Mouse (Mus musculus): ENCODE data around the gene Eef1e1. TPM values are rescaled to one million over a fixed set of nuclear protein-coding genes. Genes with fewer than 3 reads are reported as not detected.
"Not testable (repeated sequence)": the region's sequence is repeated elsewhere in the genome, so short reads cannot be mapped to it uniquely, and the experiment has no call there.

The Eef1e1 gene
- total RNA-seq, 1 experiment, result 111 TPM

GRCm38 (mm10) chr13:38672336-38672735, 13.5 kb upstream of the Eef1e1 start:
- Histone ChIP-seq H3K4me3 (ENCODE audit: insufficient read depth in 1 of 2, low read depth in 1 of 2, low read length in 2 of 2, poor library complexity in 1 of 2, severe bottlenecking in 1 of 2) (no peak overlapping the region), H3K4me1 (ENCODE audit: control insufficient read depth in 2 of 2, insufficient read depth in 2 of 2, low read length in 2 of 2, poor library complexity in 1 of 2) (peaks cover 0 to 4% of the 10 kb centered on the region in 2 experiments; a peak in 1 of 4 replicates), H3K9me3 (ENCODE audit: control insufficient read depth, insufficient read depth, low read depth, low read length) (no peaks in the 10 kb centered on the region), H3K36me3 (ENCODE audit: control insufficient read depth, insufficient read depth, low read length, poor library complexity, severe bottlenecking) (no peaks in the 10 kb centered on the region), H3K27ac (ENCODE audit: insufficient read depth, low read depth, low read length, poor library complexity, severe bottlenecking) (no peak overlapping the region), H3K9ac (ENCODE audit: insufficient read depth, low read depth, low read length, poor library complexity, severe bottlenecking) (no peak overlapping the region)
- no peak for DNase-seq (ENCODE audit: low read depth, low spot score)
- in situ Hi-C loops (cut with MboI; ENCODE audit: low sequenced_read_pairs in 2 of 2, unreplicated experiment in 2 of 2), result no loop called here
- TF ChIP-seq ZNF384 (IDR thresholded peaks at IDR 0.05; ENCODE audit: low read depth, low read length) (no peak), HCFC1 (IDR thresholded peaks at IDR 0.05; ENCODE audit: borderline replicate concordance, insufficient read depth, low read length) (no peak), MAFK (IDR thresholded peaks at IDR 0.05; ENCODE audit: insufficient read depth, low read depth, low read length) (no peak), CHD2 (IDR thresholded peaks at IDR 0.05; ENCODE audit: low read depth, low read length) (no peak), ZC3H11A (IDR thresholded peaks at IDR 0.05; ENCODE audit: borderline replicate concordance, low read depth, low read length) (no peak)

- H3K4me1 ChIP-seq (ENCODE audit: control insufficient read depth in 2 of 2, insufficient read depth in 2 of 2, low read length in 2 of 2, poor library complexity in 1 of 2); DNase-seq (ENCODE audit: low read depth, low spot score); H3K9me3 ChIP-seq (ENCODE audit: control insufficient read depth, insufficient read depth, low read depth, low read length); H3K36me3 ChIP-seq (ENCODE audit: control insufficient read depth, insufficient read depth, low read length, poor library complexity, severe bottlenecking); H3K27ac ChIP-seq (ENCODE audit: insufficient read depth, low read depth, low read length, poor library complexity, severe bottlenecking); H3K9ac ChIP-seq (ENCODE audit: insufficient read depth, low read depth, low read length, poor library complexity, severe bottlenecking); H3K4me3 ChIP-seq (ENCODE audit: insufficient read depth in 1 of 2, low read depth in 1 of 2, low read length in 2 of 2, poor library complexity in 1 of 2, severe bottlenecking in 1 of 2); in situ Hi-C loops (cut with MboI; ENCODE audit: low sequenced_read_pairs in 2 of 2, unreplicated experiment in 2 of 2): not testable (repeated sequence)
Observed at GRCm38 (mm10) chr13:38671451-38671850, 12.6 kb upstream of the Eef1e1 start.

- peaks cover 0 to 4% of the 10 kb centered on the region in 2 experiments; a peak in 1 of 4 replicates for H3K4me1 ChIP-seq (ENCODE audit: control insufficient read depth in 2 of 2, insufficient read depth in 2 of 2, low read length in 2 of 2, poor library complexity in 1 of 2)
- no peak for DNase-seq (ENCODE audit: low read depth, low spot score)
- H3K36me3 ChIP-seq (ENCODE audit: control insufficient read depth, insufficient read depth, low read length, poor library complexity, severe bottlenecking), result no peaks in the 10 kb centered on the region
- in situ Hi-C loops (cut with MboI; ENCODE audit: low sequenced_read_pairs in 2 of 2, unreplicated experiment in 2 of 2), result no loop called here
- no peak overlapping the region for H3K4me3 ChIP-seq (ENCODE audit: insufficient read depth in 1 of 2, low read depth in 1 of 2, low read length in 2 of 2, poor library complexity in 1 of 2, severe bottlenecking in 1 of 2)
- H3K27ac ChIP-seq (ENCODE audit: insufficient read depth, low read depth, low read length, poor library complexity, severe bottlenecking), result no peak overlapping the region
- H3K9me3 ChIP-seq (ENCODE audit: control insufficient read depth, insufficient read depth, low read depth, low read length), result no peaks in the 10 kb centered on the region
- no peak overlapping the region for H3K9ac ChIP-seq (ENCODE audit: insufficient read depth, low read depth, low read length, poor library complexity, severe bottlenecking)
- no peak for TF ChIP-seq ZNF384 (IDR thresholded peaks at IDR 0.05; ENCODE audit: low read depth, low read length)
- no peak for TF ChIP-seq ZC3H11A (IDR thresholded peaks at IDR 0.05; ENCODE audit: borderline replicate concordance, low read depth, low read length)
- TF ChIP-seq CHD2 (IDR thresholded peaks at IDR 0.05; ENCODE audit: low read depth, low read length), result no peak
- no peak for TF ChIP-seq MAFK (IDR thresholded peaks at IDR 0.05; ENCODE audit: insufficient read depth, low read depth, low read length)
Observed at GRCm38 (mm10) chr13:38670051-38670450, 11.2 kb upstream of the Eef1e1 start.

GRCm38 (mm10) chr13:38668514-38668913, 9.7 kb upstream of the Eef1e1 start:
- Histone ChIP-seq H3K27ac (ENCODE audit: insufficient read depth, low read depth, low read length, poor library complexity, severe bottlenecking) (no peak overlapping the region), H3K9ac (ENCODE audit: insufficient read depth, low read depth, low read length, poor library complexity, severe bottlenecking) (no peak overlapping the region), H3K4me1 (ENCODE audit: control insufficient read depth in 2 of 2, insufficient read depth in 2 of 2, low read length in 2 of 2, poor library complexity in 1 of 2) (peaks cover 0 to 4% of the 10 kb centered on the region in 2 experiments; a peak in 1 of 4 replicates), H3K36me3 (ENCODE audit: control insufficient read depth, insufficient read depth, low read length, poor library complexity, severe bottlenecking) (no peaks in the 10 kb centered on the region), H3K9me3 (ENCODE audit: control insufficient read depth, insufficient read depth, low read depth, low read length) (no peaks in the 10 kb centered on the region), H3K4me3 (ENCODE audit: insufficient read depth in 1 of 2, low read depth in 1 of 2, low read length in 2 of 2, poor library complexity in 1 of 2, severe bottlenecking in 1 of 2) (no peak overlapping the region)
- in situ Hi-C loops (cut with MboI; ENCODE audit: low sequenced_read_pairs in 2 of 2, unreplicated experiment in 2 of 2), result no loop called here
- peak; percentile 48 for DNase-seq (ENCODE audit: low read depth, low spot score)
- TF ChIP-seq MAFK (IDR thresholded peaks at IDR 0.05; ENCODE audit: insufficient read depth, low read depth, low read length) (no peak), ZC3H11A (IDR thresholded peaks at IDR 0.05; ENCODE audit: borderline replicate concordance, low read depth, low read length) (no peak), ZNF384 (IDR thresholded peaks at IDR 0.05; ENCODE audit: low read depth, low read length) (no peak), HCFC1 (IDR thresholded peaks at IDR 0.05; ENCODE audit: borderline replicate concordance, insufficient read depth, low read length) (no peak), CHD2 (IDR thresholded peaks at IDR 0.05; ENCODE audit: low read depth, low read length) (no peak)

GRCm38 (mm10) chr13:38664753-38665152, 5.9 kb upstream of the Eef1e1 start:
- peaks cover 0 to 3% of the 10 kb centered on the region in 2 experiments; a peak in 1 of 4 replicates for H3K4me1 ChIP-seq (ENCODE audit: control insufficient read depth in 2 of 2, insufficient read depth in 2 of 2, low read length in 2 of 2, poor library complexity in 1 of 2)
- H3K4me3 ChIP-seq (ENCODE audit: insufficient read depth in 1 of 2, low read depth in 1 of 2, low read length in 2 of 2, poor library complexity in 1 of 2, severe bottlenecking in 1 of 2), result no peak overlapping the region
- in situ Hi-C loops (cut with MboI; ENCODE audit: low sequenced_read_pairs in 2 of 2, unreplicated experiment in 2 of 2), result no loop called here
- TF ChIP-seq ZC3H11A (IDR thresholded peaks at IDR 0.05; ENCODE audit: borderline replicate concordance, low read depth, low read length) (no peak), CHD2 (IDR thresholded peaks at IDR 0.05; ENCODE audit: low read depth, low read length) (no peak), HCFC1 (IDR thresholded peaks at IDR 0.05; ENCODE audit: borderline replicate concordance, insufficient read depth, low read length) (no peak), MAFK (IDR thresholded peaks at IDR 0.05; ENCODE audit: insufficient read depth, low read depth, low read length) (peak; percentile 32; the same call in 1 of the 2 replicates), ZNF384 (IDR thresholded peaks at IDR 0.05; ENCODE audit: low read depth, low read length) (no peak)
- no peak for DNase-seq (ENCODE audit: low read depth, low spot score)
- H3K9ac ChIP-seq (ENCODE audit: insufficient read depth, low read depth, low read length, poor library complexity, severe bottlenecking), result no peak overlapping the region
- H3K36me3 ChIP-seq (ENCODE audit: control insufficient read depth, insufficient read depth, low read length, poor library complexity, severe bottlenecking), result no peaks in the 10 kb centered on the region
- H3K27ac ChIP-seq (ENCODE audit: insufficient read depth, low read depth, low read length, poor library complexity, severe bottlenecking), result no peak overlapping the region
- no peaks in the 10 kb centered on the region for H3K9me3 ChIP-seq (ENCODE audit: control insufficient read depth, insufficient read depth, low read depth, low read length)

Measured in ES-E14 (cell line).